Mouse (Mus musculus) embryo, embryonic 9.5 days (tissue): ENCODE data around the gene H2afy.

Experiments
- DNase-seq: peaks from one replicate; pipeline ENCODE4 v3.0.0-alpha.2; 2017; ENCODE audit errors: extremely low spot score

H2afy gene

DNA sequence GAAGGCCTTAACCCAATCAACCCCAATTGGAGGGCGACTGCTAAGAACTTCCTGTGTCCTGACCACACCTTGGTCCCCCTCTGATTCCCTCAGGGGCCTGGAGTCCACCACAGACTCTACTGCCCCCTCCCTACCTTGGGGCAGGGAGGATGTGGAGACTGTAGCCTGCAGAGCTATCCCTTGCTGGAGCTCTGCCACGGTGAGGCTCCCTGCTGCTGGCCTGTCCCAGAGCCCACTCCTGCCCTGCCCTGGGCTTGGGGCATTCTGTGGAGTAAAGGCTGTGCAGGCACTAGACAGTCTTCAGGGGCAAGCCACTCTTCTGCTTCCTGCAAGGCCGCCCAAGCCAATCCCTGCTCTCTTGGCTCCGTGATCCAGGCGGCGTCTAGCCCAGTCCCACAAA is 24.6 kb downstream of the H2afy start:
- DNase-seq: no peak

DNA sequence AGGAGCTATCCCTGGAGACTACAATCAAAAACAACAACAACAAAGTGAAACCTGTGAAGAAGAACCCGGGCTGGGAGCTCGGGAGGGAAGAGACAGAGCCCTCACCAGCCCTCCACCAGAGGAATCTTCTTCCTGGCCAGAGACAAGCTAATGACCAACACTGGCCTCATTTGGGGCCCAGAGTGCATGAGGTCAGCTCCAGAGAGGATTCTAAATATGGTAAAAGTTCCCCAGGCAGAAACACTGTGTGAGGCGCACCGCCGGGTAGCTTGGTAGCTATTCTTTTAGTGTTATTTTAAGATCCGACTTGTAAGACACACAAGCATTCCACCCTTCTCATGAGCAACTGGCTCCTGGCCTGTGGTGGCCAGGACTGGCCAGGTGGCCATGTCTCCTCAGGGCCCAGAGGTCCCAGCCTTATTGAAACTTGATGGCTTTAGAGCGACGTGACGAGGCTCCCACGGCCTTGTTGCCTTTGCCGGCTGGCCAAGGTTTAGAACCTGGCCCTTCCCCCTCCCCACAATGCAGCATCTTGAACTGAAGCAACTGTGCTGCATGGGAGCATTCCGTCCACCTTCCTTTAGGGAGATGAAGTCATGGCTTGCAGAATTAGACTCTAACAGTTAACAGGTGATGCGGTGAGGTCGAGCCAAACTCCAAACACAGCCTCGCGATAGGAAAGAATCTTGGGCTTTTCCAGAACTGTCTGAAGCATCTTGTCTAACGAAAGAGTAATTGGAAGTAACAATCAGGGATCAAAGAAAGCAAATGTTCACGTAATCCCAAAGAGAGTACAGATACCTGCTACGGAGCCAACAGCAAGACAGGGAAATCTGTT is 25.2 kb downstream of the H2afy start:
- DNase-seq: no peak

DNA sequence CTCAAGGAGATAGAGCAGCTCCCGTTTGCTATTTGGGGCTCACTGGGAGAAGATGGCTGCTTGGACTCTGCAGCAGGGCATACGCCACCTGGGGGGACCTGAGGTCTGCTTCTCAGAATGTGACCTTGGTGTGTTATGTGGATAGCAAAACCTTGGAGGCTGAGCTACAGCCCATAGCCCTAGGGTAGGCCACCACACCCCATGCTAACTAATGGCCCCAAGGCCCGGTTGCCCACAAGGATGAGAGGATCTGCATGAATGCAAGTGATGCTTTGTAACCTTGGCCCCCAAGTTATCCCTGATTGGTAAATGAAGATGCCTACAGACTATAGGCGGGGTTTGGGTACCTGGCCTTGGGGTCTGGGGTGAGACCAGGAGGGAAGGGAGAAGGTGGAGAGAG is 26.5 kb downstream of the H2afy start:
- no peak for DNase-seq

DNA sequence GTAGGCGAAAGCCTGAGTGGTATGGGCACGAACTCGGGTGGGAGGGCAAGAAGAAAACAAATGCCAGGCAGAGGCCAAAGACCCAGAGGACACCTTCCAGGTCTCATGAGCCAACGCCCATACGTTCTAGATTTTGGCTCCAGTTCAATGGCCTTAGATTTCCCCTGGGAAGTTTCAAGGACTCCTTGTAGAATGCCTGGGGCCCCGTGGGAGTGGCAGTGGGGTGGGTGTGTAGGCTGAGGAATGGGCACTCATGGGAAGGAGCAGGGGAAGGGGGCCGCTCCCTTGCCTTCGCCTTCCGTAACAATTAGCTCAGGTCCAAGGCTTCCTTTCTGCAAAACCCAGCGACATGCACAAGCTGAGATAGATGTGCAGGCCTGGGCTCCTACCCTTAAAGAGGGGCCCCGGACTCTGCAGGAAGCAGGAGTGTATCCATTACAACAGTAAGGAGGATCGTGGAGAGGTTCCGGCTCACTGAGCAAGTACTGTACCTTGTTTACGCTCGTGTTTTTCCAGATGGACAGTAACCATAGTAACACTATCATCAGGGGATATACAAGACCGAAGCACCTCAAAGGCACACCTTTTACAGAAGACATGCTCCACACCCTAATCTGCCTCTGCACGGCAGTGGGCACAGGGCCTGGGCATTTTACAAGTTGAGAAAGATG is 27.2 kb downstream of the H2afy start:
- DNase-seq: no peak

DNA sequence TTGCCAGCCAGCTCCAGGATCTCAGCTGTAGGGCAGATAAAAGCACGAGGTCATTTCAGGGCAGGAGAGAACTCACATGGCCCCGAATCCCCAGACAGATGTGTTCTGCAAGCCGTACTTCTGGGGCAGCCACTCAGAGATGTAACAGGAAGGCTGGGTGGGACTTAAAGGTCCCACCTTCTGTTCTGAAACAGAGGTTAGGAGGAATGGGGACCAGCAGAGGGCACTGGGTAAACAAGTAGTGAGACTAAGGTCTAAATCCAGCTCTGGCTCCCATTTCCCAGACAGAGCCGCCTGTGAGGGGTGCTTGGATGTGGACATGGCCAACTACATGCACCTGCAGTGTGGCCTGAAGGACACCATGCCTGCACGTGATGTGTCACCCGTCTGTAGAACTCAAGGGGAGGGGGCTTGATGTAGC is 31.2 kb downstream of the H2afy start:
- DNase-seq: no peak

DNA sequence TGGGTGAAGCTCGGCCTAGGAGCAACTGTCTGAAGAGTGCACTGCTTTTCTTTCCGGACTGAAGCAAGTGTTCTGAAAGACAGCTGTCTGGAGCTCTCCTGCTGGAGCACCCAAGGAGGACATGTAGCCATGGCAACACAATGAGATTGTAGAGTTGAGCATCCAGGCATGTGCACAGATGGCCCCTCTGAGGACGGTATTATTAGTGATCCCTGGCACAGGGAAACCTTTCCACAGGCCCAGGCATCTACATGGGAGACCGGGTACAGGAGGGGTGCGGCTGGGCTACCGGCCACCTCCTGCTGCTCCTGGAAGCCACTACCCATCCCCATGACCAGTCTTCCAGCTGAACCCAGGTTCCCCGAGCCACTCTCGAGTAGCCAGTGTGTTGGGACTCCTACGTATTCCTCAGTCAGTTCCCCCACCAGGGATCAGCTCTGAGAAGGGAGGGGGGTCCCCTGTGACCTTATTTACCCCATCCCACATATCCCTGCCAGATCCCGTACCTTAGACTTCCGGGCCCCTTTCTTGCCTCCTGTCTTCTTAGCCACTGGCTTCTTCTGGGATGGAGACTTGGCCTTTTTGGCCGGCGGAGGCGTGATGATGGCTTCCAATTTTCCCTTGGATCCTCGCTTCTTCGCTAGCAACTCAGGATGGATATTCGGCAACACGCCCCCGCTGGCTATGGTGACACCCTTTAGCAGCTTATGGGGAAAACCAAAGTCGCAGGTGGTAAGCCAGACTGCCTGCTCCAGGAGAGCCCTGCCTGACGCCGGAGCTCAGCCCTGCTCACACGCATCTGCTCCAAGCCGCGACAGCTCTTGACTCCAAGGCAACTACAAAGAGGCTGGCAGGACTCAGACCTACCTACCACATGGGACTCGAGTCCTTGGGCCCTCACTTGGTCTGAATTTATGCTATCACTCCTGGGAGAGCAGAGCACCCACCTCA is 32.1 kb downstream of the H2afy start:
- DNase-seq: no peak

DNA sequence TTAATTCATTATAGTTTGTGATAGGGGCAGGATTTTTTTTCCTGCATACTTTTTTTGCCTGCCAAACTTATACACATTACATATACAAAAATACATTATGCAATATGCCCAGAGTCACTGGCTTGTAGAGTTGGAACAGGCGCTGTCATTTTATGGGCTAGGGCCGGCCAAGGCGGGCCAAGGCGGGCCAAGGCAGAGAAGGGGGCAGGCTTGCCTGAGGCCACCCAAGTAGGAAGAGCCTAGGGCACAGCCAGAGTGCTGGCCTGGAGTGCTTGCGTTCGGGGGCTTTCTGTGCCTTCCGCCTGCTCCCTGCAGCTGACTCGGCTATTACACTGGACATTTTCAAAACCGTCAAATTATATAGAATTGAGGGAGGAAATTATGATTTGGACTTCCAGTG is 34.0 kb downstream of the H2afy start:
- DNase-seq: no peak

DNA sequence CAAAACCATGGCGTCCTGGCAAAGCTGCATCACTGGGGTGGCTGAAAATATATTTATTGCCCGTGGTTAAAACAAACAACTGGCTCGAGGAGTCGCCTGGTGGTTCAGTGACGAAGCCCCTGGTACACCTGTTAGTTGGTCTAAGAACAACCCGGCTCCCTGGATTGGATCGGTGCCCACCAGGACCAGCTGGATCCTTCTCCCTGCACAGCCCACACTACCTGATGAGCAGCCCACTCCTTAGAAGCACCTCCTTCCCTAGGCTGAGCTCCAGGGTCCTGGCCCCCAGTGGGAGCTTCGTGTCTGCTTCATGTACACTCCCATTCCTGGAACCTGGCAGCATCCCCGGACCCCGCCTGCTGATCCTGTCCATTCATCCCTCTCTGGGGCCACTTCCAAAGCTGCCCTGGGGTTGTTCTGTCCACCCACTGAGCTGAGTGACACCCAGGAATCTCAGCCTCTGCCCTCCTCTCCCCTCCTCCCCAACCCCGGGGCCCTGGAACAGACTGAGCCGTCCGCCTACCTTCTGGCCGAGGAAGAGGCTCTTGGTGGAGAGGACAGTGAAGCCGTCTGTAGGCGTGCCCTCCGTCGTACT is 40.5 kb downstream of the H2afy start:
- no peak for DNase-seq

DNA sequence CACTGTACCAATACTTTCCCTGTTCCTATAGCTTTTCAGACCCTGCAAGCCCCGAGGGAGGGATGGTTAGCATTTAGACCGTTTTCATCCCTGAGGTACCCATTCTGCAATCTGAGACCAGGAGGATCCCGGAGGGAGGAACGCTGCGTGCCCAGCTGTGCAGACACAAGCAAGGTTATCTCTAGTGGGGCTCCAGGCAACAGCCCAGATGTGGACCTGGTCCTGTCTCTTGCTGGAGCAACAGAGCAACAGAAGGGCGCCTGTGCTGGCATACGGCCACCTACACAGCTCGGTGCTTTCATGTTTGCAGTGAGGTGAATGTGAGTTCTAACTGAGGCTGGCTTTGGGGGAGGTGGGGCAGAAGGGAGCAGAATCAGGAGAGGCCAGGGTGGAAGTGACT is 41.6 kb downstream of the H2afy start:
- no peak for DNase-seq

DNA sequence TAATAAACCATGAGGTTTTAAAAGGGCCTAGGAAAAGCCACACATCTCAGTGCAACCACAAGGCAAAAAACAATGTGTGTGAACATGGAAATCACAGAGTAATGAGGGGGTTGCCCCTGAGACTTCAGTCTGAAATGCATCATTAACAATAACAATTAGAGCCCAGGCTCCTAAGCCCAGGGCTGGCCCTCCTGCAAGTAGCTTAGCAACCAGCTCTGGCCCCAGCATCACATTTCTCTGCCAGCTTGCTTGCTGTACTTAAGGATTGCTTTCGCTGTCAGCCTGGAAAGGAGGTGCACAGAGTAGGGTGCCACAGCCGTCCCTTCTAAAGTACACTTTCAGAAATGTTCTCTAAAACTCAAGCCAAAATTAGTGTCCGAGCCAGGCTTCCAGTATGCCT is 42.5 kb downstream of the H2afy start:
- DNase-seq: no peak

DNA sequence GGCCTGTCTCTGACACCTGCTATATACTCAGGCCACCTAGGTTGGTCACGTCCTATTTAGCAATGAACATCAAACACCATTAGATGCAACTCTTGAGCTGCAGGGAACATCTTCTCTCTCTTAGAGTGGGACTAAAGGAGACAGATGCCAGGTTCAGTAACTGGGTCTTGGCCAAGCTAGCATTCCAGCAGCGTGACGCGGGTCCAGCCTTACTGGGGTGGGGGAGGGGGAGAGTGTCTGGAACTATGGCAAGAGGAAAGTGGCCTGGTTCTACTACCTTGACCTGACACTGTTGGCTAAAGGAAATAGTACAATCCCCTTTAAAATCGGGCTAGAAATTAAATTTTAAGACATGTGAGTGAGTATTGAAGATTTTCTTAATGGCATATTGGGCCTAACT is 43.6 kb downstream of the H2afy start:
- DNase-seq: no peak

DNA sequence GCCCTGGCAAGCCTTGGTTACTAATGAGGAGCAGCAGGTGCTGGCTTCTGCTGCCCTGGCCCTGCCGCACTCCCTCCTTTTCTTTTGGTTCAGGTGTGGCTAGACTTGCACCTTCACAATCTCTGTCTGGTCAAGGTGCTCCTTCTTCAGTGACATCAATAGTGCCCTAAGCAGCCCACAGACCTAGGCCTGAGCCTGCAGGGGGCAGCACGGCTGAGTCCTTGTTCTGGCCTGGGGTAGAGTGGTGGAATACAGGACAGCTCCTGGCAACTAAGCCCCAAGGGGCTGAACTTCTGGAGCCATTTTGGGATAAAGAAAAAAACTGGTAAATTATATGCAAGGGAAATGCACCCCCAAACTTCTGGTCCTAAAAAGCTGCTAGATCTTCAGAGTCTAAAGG is 45.6 kb downstream of the H2afy start:
- no peak for DNase-seq

DNA sequence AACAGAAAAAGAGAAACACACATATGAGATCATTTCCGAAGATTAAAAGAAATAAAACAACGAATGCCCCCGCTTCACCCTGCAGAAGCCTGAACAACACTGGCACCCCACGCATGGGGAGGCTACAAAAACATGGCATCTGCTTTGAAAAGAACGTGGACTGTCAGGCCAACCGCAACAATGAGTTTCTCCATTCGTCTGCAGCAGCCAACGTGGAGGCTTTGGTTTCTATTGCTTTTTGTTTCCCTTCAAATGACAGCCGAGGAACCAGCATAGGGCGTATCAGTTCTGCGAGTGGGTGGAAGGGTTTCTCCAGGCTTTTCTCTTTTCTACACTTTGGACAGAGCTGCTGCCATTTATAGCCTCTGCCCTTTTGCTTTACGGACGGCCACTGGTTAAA is 47.6 kb downstream of the H2afy start:
- DNase-seq: no peak

DNA sequence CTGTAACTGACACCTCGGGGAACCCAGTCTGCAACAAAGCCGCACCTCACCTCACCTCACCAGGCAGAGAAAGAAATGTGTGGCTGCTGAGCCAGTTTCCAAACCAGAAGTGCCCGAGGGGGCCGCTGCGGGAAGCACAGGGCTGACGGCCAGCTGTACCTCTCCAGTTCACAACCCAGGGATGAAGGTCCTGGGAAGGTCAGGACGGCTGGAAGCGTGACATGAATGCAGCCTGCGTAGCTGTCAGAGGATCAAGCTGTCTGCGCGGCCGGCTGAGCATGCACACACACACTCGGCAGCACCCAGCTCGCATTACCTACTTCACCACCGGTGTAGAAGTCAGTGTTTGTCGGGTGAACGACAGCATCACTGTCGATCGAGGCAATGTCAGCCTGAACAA is 48.2 kb downstream of the H2afy start:
- DNase-seq: no peak

DNA sequence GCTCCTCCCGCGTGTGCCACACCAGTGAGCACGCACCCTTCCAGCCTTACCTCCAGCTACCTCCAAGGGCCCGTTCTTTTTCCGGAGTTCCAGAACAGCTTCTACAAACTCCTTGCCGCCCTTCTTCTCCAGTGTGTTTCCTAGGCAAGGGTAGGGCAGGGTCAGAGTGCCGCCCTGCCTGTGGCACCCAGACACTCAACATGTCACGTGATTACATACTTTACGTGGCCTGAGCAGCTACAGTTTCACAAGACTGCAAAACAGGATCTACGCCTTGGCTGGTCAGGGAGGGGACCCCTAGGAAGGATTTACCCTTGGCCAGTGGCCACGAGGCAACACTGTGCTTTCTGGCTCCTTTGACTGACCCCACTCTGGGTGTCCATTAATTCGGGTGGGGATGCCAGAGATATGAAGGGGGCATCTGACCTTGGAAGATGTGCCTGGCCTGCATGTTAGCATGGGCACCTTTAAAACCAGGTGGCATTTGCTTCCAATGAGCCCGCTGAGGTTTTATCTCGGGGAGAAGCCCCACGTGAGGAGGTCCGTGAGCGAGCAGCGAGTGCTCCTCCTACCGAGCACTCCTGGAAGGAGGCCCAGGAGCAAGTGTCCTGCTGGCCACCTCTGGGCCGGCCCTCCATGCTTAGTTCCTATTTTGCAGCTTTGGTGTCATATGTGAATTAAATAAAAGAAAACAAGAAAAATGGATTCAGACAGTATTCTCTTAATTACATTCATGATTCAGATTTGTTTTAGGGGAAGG is 51.8 kb downstream of the H2afy start:
- DNase-seq: no peak

DNA sequence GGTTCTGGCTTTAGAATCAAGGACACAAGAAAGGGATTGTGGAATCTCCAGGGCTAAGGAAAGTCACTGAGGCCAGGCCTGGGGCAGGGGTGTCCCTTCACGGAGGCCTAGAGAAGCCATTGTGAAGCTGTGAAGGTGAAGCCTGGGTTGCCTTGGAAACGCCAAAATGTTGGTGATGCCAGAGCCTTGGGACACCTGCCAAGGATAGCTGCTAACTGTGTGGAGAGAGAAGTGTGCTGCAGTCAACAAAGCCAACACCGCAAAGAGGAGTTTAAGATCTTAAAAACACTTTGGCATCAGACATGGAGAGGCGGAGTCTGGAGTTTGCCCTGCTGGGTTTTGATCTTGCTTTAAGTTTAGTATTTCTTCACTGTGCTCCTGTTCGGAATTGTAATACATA is 54.5 kb downstream of the H2afy start:
- DNase-seq: no peak

DNA sequence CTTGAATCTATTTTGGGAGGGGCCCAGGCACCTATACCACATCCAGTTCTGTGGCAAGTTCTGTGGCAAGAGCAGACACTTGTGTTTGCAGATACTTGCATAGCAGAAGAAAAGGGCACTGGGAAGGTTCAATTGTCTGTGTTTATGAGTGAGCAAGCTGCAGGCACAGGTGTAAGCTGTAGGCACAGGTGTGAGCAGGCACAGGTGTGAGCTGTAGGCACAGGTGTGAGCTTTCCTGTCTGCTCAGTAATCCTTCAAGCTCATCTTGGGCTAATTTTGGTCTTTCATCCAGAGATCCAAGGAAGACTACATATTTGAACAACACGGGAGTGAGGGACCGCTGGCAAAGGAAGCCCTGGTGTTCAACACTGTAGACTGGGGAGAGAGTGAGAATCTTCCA is 56.5 kb downstream of the H2afy start:
- DNase-seq: no peak

DNA sequence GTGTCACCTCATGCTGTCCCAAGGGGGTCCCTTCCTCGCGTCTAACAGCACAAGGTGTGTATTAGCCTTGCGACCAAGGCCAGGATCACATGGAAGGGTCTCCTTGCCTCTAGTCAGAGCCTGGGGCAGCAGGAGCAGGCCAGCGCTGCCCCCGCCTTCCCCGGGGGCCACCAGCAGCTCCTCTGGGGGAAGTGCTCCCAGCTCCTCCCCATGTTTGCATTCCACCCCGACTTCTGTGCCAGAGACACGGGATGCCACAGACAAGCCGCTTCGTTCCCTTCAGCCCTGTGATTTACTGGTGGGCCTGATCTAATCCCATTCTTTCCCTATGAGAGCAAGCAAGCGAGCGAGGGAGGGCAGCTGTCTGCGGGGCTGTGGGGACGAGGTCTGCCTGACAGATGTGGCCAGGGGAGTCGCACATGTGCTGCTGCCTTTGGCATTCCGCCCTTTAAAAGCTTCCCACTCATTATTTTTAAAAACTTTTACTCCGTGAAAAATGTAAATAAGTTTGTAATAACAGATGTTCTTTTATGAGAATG is 57.4 kb downstream of the H2afy start:
- DNase-seq: no peak

DNA sequence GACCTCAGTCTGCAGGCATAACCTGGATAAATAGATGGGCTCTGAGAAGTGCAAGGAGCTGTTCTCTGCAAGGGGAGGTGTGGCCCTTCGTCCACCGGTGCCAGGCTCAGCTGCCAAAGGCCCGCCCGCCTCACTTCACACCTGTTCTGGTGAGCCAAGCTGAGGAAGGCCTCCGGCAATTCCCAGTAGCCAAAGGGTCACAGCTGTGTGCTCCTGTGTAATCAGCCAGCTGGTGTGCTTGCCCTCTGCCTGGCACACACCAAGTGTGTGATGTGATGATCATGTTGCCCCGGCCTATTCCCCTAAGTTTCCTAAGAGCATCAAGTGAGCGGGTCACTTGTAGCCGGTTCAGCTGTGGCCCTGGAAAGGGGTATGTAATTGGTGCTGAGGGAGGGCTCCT is 60.2 kb downstream of the H2afy start:
- DNase-seq: no peak

DNA sequence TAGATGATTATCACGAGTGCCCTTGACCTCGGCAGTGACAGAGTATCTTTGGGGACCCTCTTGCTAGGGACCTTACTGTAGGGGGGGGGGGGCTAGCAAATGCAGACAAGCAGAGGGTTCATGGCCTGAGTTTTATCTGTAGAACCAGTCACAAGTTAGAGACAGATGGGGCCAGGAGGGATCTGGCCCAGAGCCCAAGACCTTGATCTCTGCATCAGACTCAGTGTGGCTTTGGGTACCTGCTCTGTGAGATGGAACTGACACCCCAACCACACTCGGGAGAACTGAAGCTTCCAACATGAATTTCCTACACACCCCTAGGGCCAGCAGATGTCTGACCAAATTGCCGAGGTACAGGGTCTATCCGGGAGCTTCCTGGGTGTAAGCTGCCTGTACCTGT is 63.0 kb downstream of the H2afy start:
- DNase-seq: no peak

DNA sequence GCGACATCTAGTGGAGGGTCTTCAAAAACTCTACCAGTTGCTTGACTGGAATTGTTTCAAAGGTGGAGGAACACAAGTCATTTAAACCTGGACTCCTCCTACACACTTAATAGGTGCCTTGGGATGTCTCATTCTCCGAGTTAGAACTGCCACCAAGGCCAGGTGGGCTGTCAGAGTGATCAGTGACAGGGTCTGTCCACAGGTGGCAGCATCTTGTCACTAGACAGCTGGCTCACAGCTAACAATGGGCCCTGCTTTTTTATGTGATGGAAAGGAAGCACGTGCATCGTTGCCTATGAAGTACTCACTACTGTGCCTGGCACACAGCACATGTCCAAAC is 63.9 kb downstream of the H2afy start:
- DNase-seq: peak; percentile 52
